Mouse (Mus musculus): Measurements from ENCODE around the gene Cacna1s.

Cacna1s gene

DNA sequence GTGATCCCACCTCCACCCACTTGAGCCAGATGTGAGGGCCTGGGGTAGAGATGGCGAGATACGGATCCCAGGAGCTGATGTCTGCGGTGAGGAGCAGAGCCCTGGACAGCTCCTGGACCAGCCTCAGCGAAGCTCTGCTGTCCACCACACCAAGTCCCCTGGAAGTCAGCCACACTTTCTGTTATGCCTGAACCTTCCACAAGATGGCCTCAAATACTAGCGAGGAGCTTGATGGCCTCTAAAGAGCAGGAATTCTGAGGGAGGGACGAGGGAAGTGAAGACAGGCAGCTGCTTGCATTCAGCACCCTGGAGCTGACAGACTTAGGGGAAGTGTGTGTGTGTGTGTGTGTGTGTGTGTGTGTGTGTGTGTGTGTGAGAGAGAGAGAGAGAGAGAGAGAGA is 1.1 kb upstream of the Cacna1s start:
- WGBS: 2% methylated on average over 6 of the region's 6 CpGs

- WGBS: 27% methylated on average over 3 of the region's 3 CpGs
Measured at GRCm38 (mm10) chr1:136055771-136056170, 3.2 kb downstream of the Cacna1s start.

DNA sequence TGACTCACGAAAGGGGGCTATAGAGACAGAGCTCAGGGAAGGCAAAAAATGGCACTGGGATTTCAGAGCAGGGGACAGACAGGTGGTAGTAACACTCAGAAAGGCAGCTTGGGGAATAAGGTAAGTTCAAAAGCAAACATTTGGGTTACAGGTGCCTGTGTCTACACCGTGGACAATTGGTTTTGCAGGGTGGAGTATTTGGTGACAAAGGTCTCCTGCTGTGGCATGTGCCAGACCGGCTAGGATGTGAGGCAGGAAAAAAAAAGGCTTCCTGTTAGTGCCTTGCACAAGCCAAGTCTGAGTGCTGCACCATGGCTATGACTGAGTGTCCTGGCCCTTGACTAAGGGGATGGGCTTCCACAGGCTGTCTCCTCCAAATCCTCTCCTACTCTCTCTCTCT is 6.0 kb downstream of the Cacna1s start:
- 47% methylated on average over 3 of the region's 3 CpGs for WGBS

- WGBS: 55% methylated on average over 9 of the region's 9 CpGs
Measured at GRCm38 (mm10) chr1:136061041-136061789, 8.7 kb downstream of the Cacna1s start.

- 46% methylated on average over 7 of the region's 7 CpGs for WGBS
Measured at GRCm38 (mm10) chr1:136061790-136062141, 9.2 kb downstream of the Cacna1s start.

DNA sequence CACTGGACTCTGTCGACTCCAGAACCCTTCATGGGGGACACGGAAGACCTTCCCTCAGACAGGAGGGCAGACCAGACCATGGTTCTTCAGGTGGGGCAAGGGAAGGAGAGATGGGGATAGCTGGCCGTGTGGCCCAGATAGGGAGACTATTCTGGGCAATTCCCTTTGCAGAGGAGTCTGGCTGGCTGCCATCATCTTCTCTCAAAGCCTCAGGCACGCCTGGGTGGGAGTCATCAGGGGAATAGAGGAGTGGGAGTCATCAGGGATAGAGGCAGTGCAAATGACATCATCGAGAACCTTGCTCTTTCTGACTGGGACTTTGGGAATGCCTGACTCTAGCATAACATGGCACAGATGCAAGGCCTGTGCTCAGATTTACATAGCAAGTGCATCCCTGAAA is 11.4 kb downstream of the Cacna1s start:
- WGBS: 56% methylated on average over 5 of the region's 5 CpGs

GRCm38 (mm10) chr1:136066621-136067020 is 14.1 kb downstream of the Cacna1s start:
- WGBS: 59% methylated on average over 1 of the region's 1 CpGs

DNA sequence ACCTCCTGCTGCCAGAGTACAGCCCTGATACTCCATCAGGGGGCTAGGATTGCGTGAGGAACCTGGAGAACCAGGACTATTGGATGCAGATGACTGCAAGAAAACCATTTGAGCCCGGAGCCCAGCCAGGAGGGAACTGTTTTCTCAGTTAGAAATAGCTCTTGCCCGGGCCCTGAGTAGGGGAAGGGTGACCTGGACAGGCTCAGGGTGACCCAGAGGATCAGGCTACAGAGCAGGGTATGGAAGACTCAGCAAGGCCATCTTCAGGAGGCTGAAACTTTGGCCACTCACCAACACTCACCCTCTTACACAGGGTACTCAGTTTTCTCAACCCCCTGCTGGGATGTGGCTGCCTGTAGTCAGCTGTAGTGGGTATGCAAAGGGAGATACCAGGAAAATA is 15.0 kb downstream of the Cacna1s start:
- 87% methylated on average over 3 of the region's 3 CpGs for WGBS

DNA sequence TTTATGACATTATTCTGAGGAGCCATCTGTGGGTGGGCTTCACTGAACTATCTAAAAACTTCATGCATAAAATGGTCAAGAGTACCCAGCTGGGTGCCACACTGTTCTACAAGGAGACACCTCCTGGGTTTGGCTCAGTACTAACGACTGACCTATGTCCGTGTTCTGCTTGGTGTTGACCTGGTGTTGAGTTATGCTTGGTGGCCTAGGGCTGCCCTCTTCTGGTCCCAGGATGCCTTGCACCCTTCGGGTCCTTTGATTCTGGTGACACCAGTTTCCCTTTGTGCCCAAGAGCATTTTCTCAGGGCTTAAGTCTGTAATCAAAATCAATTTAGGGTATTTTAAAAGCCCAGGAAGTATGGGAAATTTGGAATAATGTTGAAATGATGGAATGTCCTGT is 23.5 kb downstream of the Cacna1s start:
- WGBS: 22% methylated on average over 3 of the region's 3 CpGs

DNA sequence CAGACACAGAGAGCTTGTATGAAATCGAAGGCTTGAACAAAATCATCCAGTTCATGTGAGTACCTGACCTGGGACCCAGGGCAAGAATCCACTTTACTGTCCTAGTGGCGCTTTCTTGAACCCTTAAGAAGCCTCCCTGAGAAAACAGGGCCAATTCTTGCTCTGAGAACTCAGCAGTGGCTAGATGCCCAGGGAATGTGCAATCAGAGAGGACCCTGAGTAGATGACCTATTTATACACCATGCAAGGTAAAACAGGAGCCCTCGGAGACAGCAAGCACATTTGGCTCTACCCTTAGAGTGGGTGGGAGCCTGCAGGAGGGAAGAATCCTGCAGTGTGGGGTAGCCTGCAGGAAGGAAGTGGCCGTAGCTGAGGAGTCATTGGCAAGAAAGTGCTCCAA is 25.1 kb downstream of the Cacna1s start:
- WGBS: 47% methylated on average over 4 of the region's 4 CpGs

DNA sequence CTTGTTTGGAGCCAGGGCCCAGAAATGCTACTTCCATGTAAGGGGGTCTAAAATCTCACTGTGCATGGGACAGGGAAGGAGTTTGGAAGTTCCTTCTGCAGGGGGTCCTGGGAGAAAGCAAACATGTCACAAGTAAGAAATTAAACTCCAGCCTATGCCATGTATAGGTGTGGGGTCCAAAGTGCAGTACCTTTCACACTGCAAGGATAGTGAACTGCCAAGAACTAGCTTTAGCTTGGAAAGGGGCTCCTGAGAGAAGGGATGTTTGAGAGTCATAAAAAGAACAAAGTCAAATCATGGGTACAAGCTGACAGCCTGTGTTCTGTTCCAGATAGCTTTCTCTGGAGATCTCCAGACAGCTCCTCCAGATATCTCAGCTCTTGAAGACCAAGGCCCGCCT is 28.6 kb downstream of the Cacna1s start:
- WGBS: 93% methylated on average over 1 of the region's 1 CpGs

GRCm38 (mm10) chr1:136085988-136086685 is 33.6 kb downstream of the Cacna1s start:
- WGBS: 89% methylated on average over 3 of the region's 3 CpGs

- 52% methylated on average over 9 of the region's 9 CpGs for WGBS
Measured at GRCm38 (mm10) chr1:136089368-136090165, 37.0 kb downstream of the Cacna1s start.

DNA sequence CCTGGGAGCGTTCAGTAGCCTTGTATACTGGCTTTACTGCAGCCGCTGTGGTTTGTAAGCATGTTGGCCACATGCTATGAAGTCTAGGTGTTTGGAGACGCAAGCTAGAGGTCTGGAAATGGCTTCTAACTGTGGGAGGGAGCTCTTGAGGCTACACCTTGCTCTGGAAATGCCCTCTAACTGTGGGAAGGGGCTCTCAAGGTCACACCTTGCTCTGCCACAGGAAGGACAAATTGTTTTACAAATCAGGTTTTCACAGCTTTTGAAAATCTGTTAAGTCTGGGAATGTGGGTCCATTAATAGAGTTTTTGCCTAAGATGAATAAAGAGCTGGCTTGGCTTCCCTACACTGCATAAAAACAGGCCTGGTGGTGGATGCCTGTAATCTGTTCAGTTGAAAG is 41.2 kb downstream of the Cacna1s start:
- WGBS: 85% methylated on average over 3 of the region's 3 CpGs

DNA sequence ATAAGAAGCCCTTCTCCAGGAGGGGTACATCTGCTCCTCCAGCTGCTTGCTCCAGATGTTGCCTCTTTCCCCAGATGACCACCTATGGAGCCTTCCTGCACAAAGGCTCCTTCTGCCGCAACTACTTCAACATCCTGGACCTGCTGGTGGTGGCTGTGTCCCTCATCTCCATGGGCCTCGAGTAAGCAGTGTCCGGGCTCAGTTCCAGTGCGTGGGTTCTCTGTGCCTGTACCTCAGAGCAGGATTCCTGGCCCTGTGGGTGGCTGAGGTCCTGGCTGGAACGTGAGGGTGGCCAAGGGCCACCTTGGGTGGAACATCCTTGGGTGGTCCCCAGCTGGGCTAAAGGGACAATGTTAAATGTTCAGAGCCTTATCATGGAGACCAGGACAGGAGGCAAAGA is 42.3 kb downstream of the Cacna1s start:
- 68% methylated on average over 5 of the region's 5 CpGs for WGBS

GRCm38 (mm10) chr1:136102094-136102493 is 49.5 kb downstream of the Cacna1s start:
- 83% methylated on average over 4 of the region's 4 CpGs for WGBS

GRCm38 (mm10) chr1:136102551-136102950 is 50.0 kb downstream of the Cacna1s start:
- WGBS: 88% methylated on average over 3 of the region's 3 CpGs

- WGBS: 44% methylated on average over 2 of the region's 2 CpGs
Measured at GRCm38 (mm10) chr1:136102981-136103380, 50.4 kb downstream of the Cacna1s start.

GRCm38 (mm10) chr1:136103696-136104095 is 51.1 kb downstream of the Cacna1s start:
- 80% methylated on average over 7 of the region's 7 CpGs for WGBS

GRCm38 (mm10) chr1:136104741-136105140 is 52.2 kb downstream of the Cacna1s start:
- 74% methylated on average over 4 of the region's 4 CpGs for WGBS

GRCm38 (mm10) chr1:136109464-136109863 is 56.9 kb downstream of the Cacna1s start:
- WGBS: 41% methylated on average over 2 of the region's 2 CpGs

DNA sequence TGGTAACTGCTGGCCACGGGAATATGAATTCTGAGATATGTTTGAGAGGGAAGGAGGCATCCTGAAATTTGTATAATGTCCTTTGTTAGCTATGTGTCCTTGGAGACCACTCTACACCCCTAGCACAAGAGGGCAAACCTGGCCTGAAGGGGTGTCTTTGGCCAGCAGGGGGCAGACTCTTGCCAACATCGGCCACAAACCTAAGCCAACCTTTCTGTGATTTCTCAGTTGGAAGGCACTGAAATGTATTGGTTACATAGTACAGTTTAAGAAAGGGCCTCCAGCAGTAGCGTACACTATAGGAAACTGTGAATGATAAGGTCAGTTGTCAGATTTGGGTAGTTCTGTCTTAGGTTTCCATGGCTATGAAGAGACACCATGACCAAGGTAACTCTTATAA is 63.6 kb downstream of the Cacna1s start:
- 24% methylated on average over 3 of the region's 3 CpGs for WGBS

GRCm38 (mm10) chr1:136117069-136117468 is 64.5 kb downstream of the Cacna1s start:
- WGBS: 86% methylated on average over 9 of the region's 9 CpGs

Data from cerebral cortex, adult 2 months (tissue).